Mouse (Mus musculus) MEL (cell line): ENCODE data around the gene Ndc80. TPM values are rescaled to one million over a fixed set of nuclear protein-coding genes. Genes with fewer than 3 reads are reported as not detected.
A peak's percentile ranks its signal among the peaks of the same experiment; 100 is the strongest.

Experiments used
- DNase-seq: peaks from one replicate; pipeline ENCODE4 v3.0.0; 2011; ENCODE audit warnings: low read depth, low spot score
- H3K27ac ChIP-seq: 2 replicates; pipeline ENCODE4 v1.5.1; 2012; ENCODE audit warnings: low read depth, mild to moderate bottlenecking, control low read depth, low read length, moderate library complexity; ENCODE audit not compliant: control insufficient read depth
- H3K27me3 ChIP-seq, 2 experiments: fragments of 150-350 bp in 1 of 2; sonication (generic) in 1 of 2; 2 replicates each; pipeline ENCODE4 v1.6.1; 2012; ENCODE audit warnings: low read length in 2 of 2, mild to moderate bottlenecking in 2 of 2, improper control_type of control experiment in 1 of 2, moderate library complexity in 1 of 2; ENCODE audit not compliant: insufficient read depth in 2 of 2, control insufficient read depth in 1 of 2
- H3K36me3 ChIP-seq, 2 experiments: 2 replicates each; pipeline ENCODE4 v1.6.1; 2012 to 2014; ENCODE audit warnings: low read length in 2 of 2, improper control_type of control experiment in 1 of 2, inconsistent platforms in 1 of 2, mild to moderate bottlenecking in 1 of 2; ENCODE audit not compliant: insufficient read depth in 2 of 2, control insufficient read depth in 1 of 2
- H3K4me1 ChIP-seq, 2 experiments: fragments of 150-350 bp in 1 of 2; sonication (generic) in 1 of 2; 2 replicates each; pipeline ENCODE4 v1.6.1; 2012; ENCODE audit warnings: low read length in 2 of 2, improper control_type of control experiment in 1 of 2, mild to moderate bottlenecking in 1 of 2; ENCODE audit not compliant: insufficient read depth in 2 of 2, control insufficient read depth in 1 of 2
- H3K4me3 ChIP-seq, 2 experiments: fragments of 150-350 bp in 1 of 2; sonication (generic) in 1 of 2; 2 replicates each; pipeline ENCODE4 v1.5.1; 2012; ENCODE audit warnings: low read depth in 2 of 2, low read length in 2 of 2, mild to moderate bottlenecking in 2 of 2, moderate library complexity in 2 of 2, control low read depth in 1 of 2, improper control_type of control experiment in 1 of 2; ENCODE audit not compliant: control insufficient read depth in 1 of 2, insufficient read depth in 1 of 2
- H3K79me2 ChIP-seq: 2 replicates; pipeline ENCODE4 v1.6.1; 2012; ENCODE audit warnings: mild to moderate bottlenecking, low read length, moderate library complexity; ENCODE audit not compliant: control insufficient read depth, poor library complexity, insufficient read depth
- H3K9ac ChIP-seq: 2 replicates; pipeline ENCODE4 v1.6.1; 2012; ENCODE audit warnings: low read depth, mild to moderate bottlenecking, control low read depth, low read length, moderate library complexity; ENCODE audit not compliant: control insufficient read depth, poor library complexity, severe bottlenecking
- H3K9me3 ChIP-seq: fragments of 150-350 bp; sonication (generic); replicated peaks from 2 replicates; pipeline ENCODE4 v1.6.1; 2012; ENCODE audit warnings: mild to moderate bottlenecking, low read length, improper control_type of control experiment, moderate library complexity; ENCODE audit not compliant: insufficient read depth
- BHLHE40 ChIP-seq: IDR thresholded peaks from 2 replicates; pipeline ENCODE4 v1.6.1; 2012; ENCODE audit warnings: low read depth, mild to moderate bottlenecking, inconsistent platforms, low read length, improper control_type of control experiment, borderline replicate concordance
- CHD1 ChIP-seq: IDR thresholded peaks from 2 replicates; pipeline ENCODE4 v1.6.1; 2012; ENCODE audit warnings: low read depth, mild to moderate bottlenecking, inconsistent platforms, low read length, improper control_type of control experiment
- CTCF ChIP-seq, 3 experiments: IDR thresholded peaks in 2 of 3; conservative IDR thresholded peaks in 1 of 3; 2 replicates each; pipeline ENCODE4 v1.5.1; 2011 to 2012; ENCODE audit warnings: low read length in 3 of 3, low read depth in 2 of 3, mild to moderate bottlenecking in 2 of 3, improper control_type of control experiment in 1 of 3, inconsistent platforms in 1 of 3, mixed read lengths in 1 of 3, moderate library complexity in 1 of 3; ENCODE audit not compliant: control insufficient read depth in 1 of 3, insufficient read depth in 1 of 3, poor library complexity in 1 of 3, severe bottlenecking in 1 of 3
- E2F4 ChIP-seq: IDR thresholded peaks from 2 replicates; pipeline ENCODE4 v1.6.1; 2011; ENCODE audit warnings: low read depth, low read length, improper control_type of control experiment, borderline replicate concordance
- ELF1 ChIP-seq: IDR thresholded peaks from 2 replicates; pipeline ENCODE4 v1.6.1; 2014; ENCODE audit warnings: low read depth, mild to moderate bottlenecking, inconsistent platforms, low read length, improper control_type of control experiment, moderate library complexity
- EP300 ChIP-seq, 2 experiments: IDR thresholded peaks; 2 replicates each; pipeline ENCODE4 v1.6.1; 2011; ENCODE audit warnings: improper control_type of control experiment in 2 of 2, low read length in 2 of 2, low read depth in 1 of 2, mild to moderate bottlenecking in 1 of 2
- GABPA ChIP-seq: IDR thresholded peaks from 2 replicates; pipeline ENCODE4 v1.6.1; 2012; ENCODE audit warnings: low read depth, mild to moderate bottlenecking, inconsistent platforms, low read length, improper control_type of control experiment, moderate library complexity
- HCFC1 ChIP-seq: IDR thresholded peaks from 2 replicates; pipeline ENCODE4 v1.6.1; 2012; ENCODE audit warnings: low read depth, mild to moderate bottlenecking, inconsistent platforms, low read length, improper control_type of control experiment, moderate library complexity
- KAT2A ChIP-seq: conservative IDR thresholded peaks from 2 replicates; pipeline ENCODE4 v1.6.1; 2012; ENCODE audit warnings: low read depth, low read length, improper control_type of control experiment, inconsistent platforms
- MAFK ChIP-seq: IDR thresholded peaks from 2 replicates; pipeline ENCODE4 v1.6.1; 2011; ENCODE audit warnings: low read depth, mild to moderate bottlenecking, low read length, improper control_type of control experiment, borderline replicate concordance
- MAX ChIP-seq: IDR thresholded peaks from 2 replicates; pipeline ENCODE4 v1.6.1; 2011; ENCODE audit warnings: low read length, improper control_type of control experiment
- MXI1 ChIP-seq: IDR thresholded peaks from 2 replicates; pipeline ENCODE4 v1.6.1; 2011; ENCODE audit warnings: mild to moderate bottlenecking, low read depth, low read length, improper control_type of control experiment
- MYC ChIP-seq: IDR thresholded peaks from 2 replicates; pipeline ENCODE4 v1.6.1; 2011; ENCODE audit warnings: low read depth, mild to moderate bottlenecking, low read length, improper control_type of control experiment, moderate library complexity
- NELFE ChIP-seq: IDR thresholded peaks from 2 replicates; pipeline ENCODE4 v1.6.1; 2011; ENCODE audit warnings: low read depth, low read length, improper control_type of control experiment
- NRF1 ChIP-seq: IDR thresholded peaks from 2 replicates; pipeline ENCODE4 v1.6.1; 2014; ENCODE audit warnings: low read depth, mild to moderate bottlenecking, inconsistent platforms, low read length, improper control_type of control experiment, moderate library complexity; ENCODE audit not compliant: poor library complexity, insufficient read depth, severe bottlenecking
- POLR2A ChIP-seq, 2 experiments: IDR thresholded peaks; 2 replicates each; pipeline ENCODE4 v1.6.1; 2011 to 2012; ENCODE audit warnings: low read length in 2 of 2, mild to moderate bottlenecking in 2 of 2, control low read depth in 1 of 2, improper control_type of control experiment in 1 of 2, low read depth in 1 of 2, moderate library complexity in 1 of 2; ENCODE audit not compliant: control insufficient read depth in 1 of 2, insufficient read depth in 1 of 2, poor library complexity in 1 of 2
- RAD21 ChIP-seq: IDR thresholded peaks from 2 replicates; pipeline ENCODE4 v1.6.1; 2011; ENCODE audit warnings: mild to moderate bottlenecking, low read depth, low read length, improper control_type of control experiment
- SIN3A ChIP-seq: IDR thresholded peaks from 2 replicates; pipeline ENCODE4 v1.6.1; 2012; ENCODE audit warnings: low read length, improper control_type of control experiment, inconsistent platforms
- SMC3 ChIP-seq: IDR thresholded peaks from 2 replicates; pipeline ENCODE4 v1.6.1; 2011; ENCODE audit warnings: low read depth, low read length, improper control_type of control experiment
- TBP ChIP-seq: IDR thresholded peaks from 2 replicates; pipeline ENCODE4 v1.8.0; 2011; ENCODE audit warnings: low read depth, low read length, improper control_type of control experiment
- TCF12 ChIP-seq: IDR thresholded peaks from 2 replicates; pipeline ENCODE4 v1.6.1; 2014; ENCODE audit warnings: low read depth, mild to moderate bottlenecking, inconsistent platforms, low read length, improper control_type of control experiment, moderate library complexity
- UBTF ChIP-seq: IDR thresholded peaks from 2 replicates; pipeline ENCODE4 v1.6.1; 2012; ENCODE audit warnings: low read depth, mild to moderate bottlenecking, inconsistent platforms, low read length, improper control_type of control experiment, moderate library complexity, borderline replicate concordance; ENCODE audit not compliant: insufficient read depth
- USF2 ChIP-seq, 2 experiments: IDR thresholded peaks; 2 replicates each; pipeline ENCODE4 v1.6.1; 2011 to 2012; ENCODE audit warnings: improper control_type of control experiment in 2 of 2, low read length in 2 of 2, borderline replicate concordance in 1 of 2, inconsistent platforms in 1 of 2, low read depth in 1 of 2, mild to moderate bottlenecking in 1 of 2; ENCODE audit not compliant: insufficient read depth in 1 of 2
- ZC3H11A ChIP-seq: IDR thresholded peaks from 2 replicates; pipeline ENCODE4 v1.6.1; 2012; ENCODE audit warnings: low read depth, mild to moderate bottlenecking, inconsistent platforms, low read length, improper control_type of control experiment
- ZKSCAN1 ChIP-seq: IDR thresholded peaks from 2 replicates; pipeline ENCODE4 v1.6.1; 2012; ENCODE audit warnings: low read depth, mild to moderate bottlenecking, inconsistent platforms, low read length, improper control_type of control experiment, moderate library complexity
- ZNF384 ChIP-seq: IDR thresholded peaks from 2 replicates; pipeline ENCODE4 v1.6.1; 2012; ENCODE audit warnings: low read depth, mild to moderate bottlenecking, inconsistent platforms, low read length, improper control_type of control experiment
- polyA plus RNA-seq, 2 experiments: library from polyadenylated mRNA; stranded (reverse) in 1 of 2; unstranded in 1 of 2; fragments of >175 nt in 1 of 2; fragments of >200 nt in 1 of 2; gene quantifications; 2 replicates each; pipeline versions ENCODE4 v1.2.1 to v1.2.4; 2012; ENCODE audit warnings: low replicate concordance in 2 of 2, low read depth in 1 of 2; ENCODE audit not compliant: insufficient read length in 2 of 2, insufficient read depth in 1 of 2, missing spikeins in 1 of 2
- total RNA-seq: library from RNA; depleted of rRNA; stranded (reverse); fragments of 300-350 nt; gene quantifications from 2 replicates; pipeline ENCODE4 v1.2.3, GENCODE M21; 2012; rRNA removed

Ndc80 gene
- total RNA-seq (26.0 and 28.0 TPM in 2 replicates), polyA plus RNA-seq (10 to 100 TPM in 1 of 2 experiments, not detected in 1; 28.3 TPM)

- H3K27me3 ChIP-seq, result no peaks in the 10 kb centered on the region
- H3K4me1 ChIP-seq, result peaks cover 7 to 13% of the 10 kb centered on the region in 2 experiments; a peak in 3 of 4 replicates
- H3K36me3 ChIP-seq, result peaks cover 0 to 10% of the 10 kb centered on the region in 2 experiments; a peak in 3 of 4 replicates
- H3K9ac ChIP-seq, result peak within 1 kb of the TSS; percentile 84
- peak within 1 kb of the TSS; percentile 76 to 89 for H3K4me3 ChIP-seq
- TF ChIP-seq GABPA (no peak), SIN3A (peak; percentile 97), MXI1 (peak; percentile 82; the same call in 1 of the 2 replicates), POLR2A (IDR thresholded peaks at IDR 0.05; ENCODE audit: control insufficient read depth in 1 of 2, insufficient read depth in 1 of 2, low read depth in 1 of 2, low read length in 2 of 2, poor library complexity in 1 of 2) (peak; percentile 33 to 85; a peak in 3 of 4 replicates), NELFE (peak; percentile 89), ZNF384 (no peak), KAT2A (peak; percentile 71), TBP (0 out of 2 replicates have a peak, but pooled peaks have one; percentile 7), HCFC1 (peak; percentile 90), ELF1 (peak; percentile 92), MYC (no peak), NRF1 (peak; percentile 81), E2F4 (peak; percentile 67; the same call in 1 of the 2 replicates), CHD1 (no peak), MAX (peak; percentile 90), TCF12 (peak; percentile 52; the same call in 1 of the 2 replicates), EP300 (IDR thresholded peaks at IDR 0.05; ENCODE audit: low read depth in 1 of 2, low read length in 2 of 2) (peak in 1 of 2 experiments; percentile 40; a peak in 1 of 4 replicates), MAFK (no peak)
- peaks cover 4% of the 10 kb centered on the region; the same call in 1 of the 2 replicates for H3K79me2 ChIP-seq
- DNase-seq, result peak; percentile 97
- H3K9me3 ChIP-seq, result no peaks in the 10 kb centered on the region
- peak within 1 kb of the TSS; percentile 89 for H3K27ac ChIP-seq
Observed at GRCm38 (mm10) chr17:71526711-71527564, at the start of gene Ndc80. Gene Ndc80 (minus strand): TSS chr17:71526857.

GRCm38 (mm10) chr17:71561631-71562030, 35.0 kb upstream of the Ndc80 start:
- no peaks in the 10 kb centered on the region for H3K79me2 ChIP-seq
- no peaks in the 10 kb centered on the region for H3K9me3 ChIP-seq
- no peak overlapping the region for H3K4me3 ChIP-seq
- no peaks in the 10 kb centered on the region for H3K27me3 ChIP-seq
- TF ChIP-seq SMC3 (peak; percentile 59), ZC3H11A (peak; percentile 52), ELF1 (no peak), UBTF (no peak), BHLHE40 (no peak), CTCF (IDR thresholded peaks at IDR 0.05 in 2 of 3, conservative IDR thresholded peaks at IDR 0.05 in 1 of 3; ENCODE audit: control insufficient read depth in 1 of 3, insufficient read depth in 1 of 3, low read depth in 2 of 3, low read length in 3 of 3, poor library complexity in 1 of 3, severe bottlenecking in 1 of 3) (peak in 2 of 3 experiments; percentile 39 to 68; a peak in 4 of 6 replicates), MAFK (no peak), RAD21 (peak; percentile 71), GABPA (no peak), USF2 (IDR thresholded peaks at IDR 0.05; ENCODE audit: borderline replicate concordance in 1 of 2, insufficient read depth in 1 of 2, low read depth in 1 of 2, low read length in 2 of 2) (no peak), ZKSCAN1 (no peak)
- TF ChIP-seq, all 39 proteins: peak for 4
- Histone ChIP-seq H3K9ac (no peak overlapping the region), H3K36me3 (no peaks in the 10 kb centered on the region), H3K27ac (no peak overlapping the region), H3K4me1 (peaks cover 0 to 2% of the 10 kb centered on the region in 2 experiments; a peak in 1 of 4 replicates)
- DNase-seq, result peak; percentile 67
